Mouse (Mus musculus) embryo, embryonic 10.5 days (tissue): ENCODE data around the gene Aspm.
"Not testable (repeated sequence)": the region's sequence is repeated elsewhere in the genome, so short reads cannot be mapped to it uniquely, and the experiment has no call there.

Experiments used
- DNase-seq: peaks from one replicate; pipeline ENCODE4 v3.0.0-alpha.2; 2015; ENCODE audit warnings: low spot score

Gene Aspm

DNA sequence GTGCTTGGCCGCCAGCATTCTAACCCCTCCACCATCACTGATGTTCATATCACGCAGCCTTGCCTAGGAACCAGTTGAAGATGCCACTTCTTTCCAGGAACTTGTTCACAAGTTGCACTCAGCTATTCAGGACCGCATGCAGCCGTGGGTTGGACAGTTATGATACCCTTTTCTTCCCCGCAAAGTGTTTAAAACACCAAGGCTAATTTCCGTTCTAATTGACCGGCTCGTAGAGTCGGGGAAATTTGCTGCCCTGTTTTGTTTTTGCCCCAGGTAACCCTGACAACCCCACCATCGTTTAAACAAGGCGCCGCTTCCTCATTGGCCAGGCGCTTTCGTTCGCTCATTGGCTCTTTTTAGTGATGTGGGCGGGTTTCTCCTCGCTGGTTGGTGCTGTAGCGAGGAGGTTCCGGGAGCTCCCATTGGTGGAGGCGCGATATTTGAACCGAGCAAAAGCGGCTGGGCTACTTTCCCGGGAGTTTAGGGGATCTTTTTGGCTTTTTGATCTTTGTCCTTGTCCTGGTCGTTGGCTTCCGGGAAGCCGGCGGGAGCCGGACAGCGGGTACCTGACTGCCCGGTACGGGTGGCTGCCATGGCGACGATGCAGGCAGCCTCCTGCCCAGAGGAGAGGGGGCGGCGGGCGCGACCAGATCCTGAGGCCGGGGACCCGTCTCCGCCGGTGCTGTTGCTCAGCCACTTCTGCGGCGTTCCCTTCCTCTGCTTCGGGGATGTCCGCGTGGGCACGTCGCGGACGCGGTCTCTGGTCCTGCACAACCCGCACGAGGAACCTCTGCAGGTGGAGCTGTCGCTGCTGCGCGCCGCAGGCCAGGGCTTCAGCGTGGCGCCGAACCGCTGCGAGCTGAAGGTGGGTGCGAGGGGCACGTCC lies at the start of gene Aspm:
Aspm (plus strand) TSS at position 433 of the 886 bp plus-strand sequence.
- DNase-seq, result peak; percentile 98

DNA sequence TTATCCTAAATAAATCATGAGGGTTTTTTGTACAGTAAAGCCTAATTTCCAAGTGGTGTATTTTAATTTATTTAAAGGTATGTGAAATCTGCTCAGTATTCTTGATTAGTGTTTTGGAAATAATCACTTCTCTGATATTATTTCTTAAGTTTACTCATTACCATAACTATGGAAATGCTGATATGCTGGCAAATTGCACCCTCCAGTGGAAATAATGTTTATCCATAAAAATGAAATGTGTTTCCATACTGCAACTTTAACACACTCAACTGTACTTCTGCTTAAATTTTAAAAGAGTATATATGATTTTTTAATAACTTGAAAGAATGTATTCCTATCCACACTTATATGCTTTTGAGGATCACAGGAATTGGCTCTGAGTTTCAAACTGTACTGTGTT lies 48.8 kb upstream of the Aspm start:
- no peak for DNase-seq

- no peak for DNase-seq
Observed at GRCm38 (mm10) chr1:139407701-139408100, 46.9 kb upstream of the Aspm start.

- not testable (repeated sequence) for DNase-seq
Observed at GRCm38 (mm10) chr1:139412365-139412764, 42.2 kb upstream of the Aspm start.

- DNase-seq, result no peak
Observed at GRCm38 (mm10) chr1:139413465-139413864, 41.1 kb upstream of the Aspm start.

DNA sequence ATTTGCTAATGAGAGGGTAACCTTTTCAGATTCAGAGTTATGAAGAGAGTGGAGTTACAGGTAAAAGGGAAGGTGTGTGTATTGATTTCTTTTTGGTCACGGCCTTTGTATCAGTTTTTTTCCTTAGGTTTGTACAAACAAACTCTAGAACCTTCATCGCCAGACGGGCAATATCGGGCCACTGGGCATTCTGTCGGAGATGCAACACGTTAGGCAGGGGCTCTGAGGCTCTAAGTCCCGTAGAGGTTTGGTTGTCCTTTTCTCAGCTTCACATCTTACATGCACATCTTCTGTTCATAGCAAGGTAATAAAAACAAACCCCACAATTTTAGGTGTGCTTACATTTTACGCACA lies 33.1 kb upstream of the Aspm start:
- no peak for DNase-seq

GRCm38 (mm10) chr1:139421875-139422791 lies 32.4 kb upstream of the Aspm start, which contains the start of gene Zbtb41:
Gene Zbtb41 (plus strand): TSS chr1:139422288.
- DNase-seq, result peak; percentile 88

DNA sequence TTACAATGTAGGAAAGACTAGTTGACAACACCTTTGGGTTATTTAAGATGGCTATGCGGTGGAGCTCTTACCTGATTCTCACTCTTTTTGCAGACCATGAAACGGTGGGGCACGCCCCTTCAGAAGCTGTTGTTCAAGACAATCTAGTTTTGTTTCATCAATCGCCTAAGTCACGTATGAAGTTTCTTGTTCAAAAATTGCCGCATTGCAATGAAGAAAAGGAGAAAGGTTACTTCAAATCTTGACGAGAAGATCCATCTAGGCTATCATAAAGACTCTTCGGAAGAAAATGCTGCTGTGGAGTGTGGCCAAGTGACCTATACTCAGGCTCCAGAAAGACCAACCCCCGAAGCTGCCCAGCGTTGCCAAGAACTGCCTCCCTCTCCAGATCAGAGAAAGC lies 31.6 kb upstream of the Aspm start:
- DNase-seq, result peak; percentile 53

- DNase-seq, result no peak
Observed at GRCm38 (mm10) chr1:139423931-139424330, 30.6 kb upstream of the Aspm start.

- DNase-seq, result no peak
Observed at GRCm38 (mm10) chr1:139425006-139425405, 29.6 kb upstream of the Aspm start.

DNA sequence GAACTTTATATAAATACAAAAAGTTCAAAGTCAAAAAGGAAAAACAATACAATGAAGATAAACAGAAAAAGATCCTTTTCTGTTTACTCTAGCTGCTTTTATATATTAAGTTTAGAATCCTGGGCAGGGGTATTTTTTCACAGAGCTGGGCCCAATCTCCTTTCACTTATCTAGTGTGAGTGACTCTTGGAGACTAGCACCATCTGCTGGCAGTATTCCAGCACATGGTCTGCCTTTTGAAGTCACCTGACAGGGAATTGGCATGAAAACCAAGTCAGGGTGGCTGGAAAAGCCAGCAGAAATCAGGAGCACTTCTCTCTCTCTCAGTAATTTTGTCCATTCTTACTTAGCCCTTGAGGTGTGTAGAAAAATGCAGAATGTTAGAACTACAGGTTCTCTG lies 16.2 kb upstream of the Aspm start:
- DNase-seq, result peak; percentile 77

- DNase-seq, result not testable (repeated sequence)
Observed at GRCm38 (mm10) chr1:139443103-139443502, 11.5 kb upstream of the Aspm start.

DNA sequence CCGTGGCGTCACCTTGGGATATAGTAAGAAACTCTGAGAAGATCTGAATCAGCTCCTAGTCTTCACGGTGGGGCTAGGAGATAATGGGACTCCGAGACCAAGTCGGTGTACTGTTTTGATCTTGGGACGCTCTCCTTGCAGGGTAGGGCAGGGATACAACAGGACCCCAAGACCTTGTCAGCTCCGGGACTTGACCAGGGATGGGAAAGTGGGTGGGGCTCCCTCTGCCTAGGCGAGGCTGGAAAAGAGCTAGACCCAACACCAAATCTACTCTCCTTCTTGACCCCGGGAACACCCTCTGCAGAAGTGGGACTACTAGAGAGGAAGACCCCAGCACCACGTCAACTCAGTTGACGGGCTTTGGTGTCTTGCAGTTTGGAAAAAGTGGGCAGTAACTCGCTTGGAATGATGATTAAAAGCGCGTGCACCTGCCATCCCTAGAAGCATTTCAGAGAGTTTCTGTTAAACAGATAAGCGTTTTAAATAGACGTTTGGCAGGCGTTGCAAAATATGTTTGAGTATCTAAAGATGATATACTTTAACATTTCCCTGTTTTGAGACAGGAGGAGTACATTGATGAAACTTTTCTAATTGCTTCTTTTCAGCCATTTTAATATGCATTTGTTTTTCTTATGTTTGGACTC lies 776 bp downstream of the Aspm start:
- DNase-seq, result peak; percentile 70

GRCm38 (mm10) chr1:139460807-139461206 lies 6.2 kb downstream of the Aspm start:
- no peak for DNase-seq

GRCm38 (mm10) chr1:139465936-139466335 lies 11.4 kb downstream of the Aspm start:
- DNase-seq, result no peak

DNA sequence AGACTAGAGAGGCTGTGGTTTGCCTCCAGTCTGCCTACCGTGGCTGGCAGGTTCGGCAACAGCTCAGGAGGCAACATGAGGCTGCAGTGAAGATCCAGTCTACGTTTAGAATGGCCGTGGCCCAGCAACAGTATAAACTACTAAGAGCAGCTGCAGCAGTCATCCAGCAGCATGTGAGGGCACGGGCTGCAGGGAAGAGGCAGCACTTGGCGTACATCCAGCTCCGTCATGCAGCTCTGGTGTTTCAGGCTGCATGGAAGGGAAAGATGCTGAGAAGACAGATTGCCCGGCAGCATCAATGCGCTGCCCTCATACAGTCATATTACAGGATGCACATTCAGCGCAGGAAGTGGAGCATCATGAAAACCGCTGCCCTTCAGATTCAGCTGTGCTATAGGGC lies 24.3 kb downstream of the Aspm start:
- no peak for DNase-seq

DNA sequence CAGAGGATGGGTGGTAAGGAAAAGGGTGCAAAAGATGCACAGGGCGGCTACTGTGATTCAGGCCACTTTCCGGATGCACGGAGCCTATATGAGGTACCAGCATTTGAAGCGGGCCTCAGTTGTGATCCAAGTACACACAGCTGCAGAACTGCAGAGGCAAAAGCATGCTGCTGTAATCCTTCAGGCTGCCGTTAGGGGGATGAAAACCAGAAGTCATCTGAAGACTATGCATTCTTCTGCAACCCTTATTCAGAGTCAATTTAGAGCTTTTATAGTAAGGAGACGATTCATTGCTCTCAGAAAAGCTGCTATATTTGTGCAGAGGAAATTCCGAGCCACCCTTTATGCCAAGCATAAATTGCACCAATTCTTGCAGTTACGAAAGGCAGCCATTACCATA lies 25.7 kb downstream of the Aspm start:
- DNase-seq, result no peak

- no peak for DNase-seq
Observed at GRCm38 (mm10) chr1:139481146-139481545, 26.6 kb downstream of the Aspm start.

GRCm38 (mm10) chr1:139494630-139495029 lies 40.1 kb downstream of the Aspm start:
- no peak for DNase-seq

GRCm38 (mm10) chr1:139495408-139495807 lies 40.8 kb downstream of the Aspm start:
- no peak for DNase-seq

- DNase-seq, result no peak
Observed at GRCm38 (mm10) chr1:139496212-139496611, 41.6 kb downstream of the Aspm start.

GRCm38 (mm10) chr1:139499751-139500150 lies 45.2 kb downstream of the Aspm start:
- DNase-seq, result no peak
